Mouse (Mus musculus): Measurements from ENCODE around the gene Ppp1r3e.

- TF ChIP-seq MAZ (IDR thresholded peaks at IDR 0.05; ENCODE audit: low read depth, low read length) (no peak), RAD21 (IDR thresholded peaks at IDR 0.05; ENCODE audit: low read depth, low read length) (no peak), MAX (IDR thresholded peaks at IDR 0.05; ENCODE audit: low read length) (no peak), CTCF (conservative IDR thresholded peaks at IDR 0.05 in 1 of 2, IDR thresholded peaks at IDR 0.05 in 1 of 2; ENCODE audit: low read depth in 2 of 2, low read length in 2 of 2) (no peak), MAFK (IDR thresholded peaks at IDR 0.05; ENCODE audit: insufficient replicate concordance, low read length) (no peak), CHD1 (IDR thresholded peaks at IDR 0.05; ENCODE audit: low read depth, low read length) (no peak), HCFC1 (IDR thresholded peaks at IDR 0.05; ENCODE audit: low read depth, low read length) (no peak), JUND (conservative IDR thresholded peaks at IDR 0.05; ENCODE audit: low read depth, low read length) (no peak), ELF1 (IDR thresholded peaks at IDR 0.05; ENCODE audit: low read depth, low read length) (no peak), ZMIZ1 (IDR thresholded peaks at IDR 0.05; ENCODE audit: low read depth, low read length) (no peak), E2F4 (IDR thresholded peaks at IDR 0.05; ENCODE audit: insufficient replicate concordance, low read depth, low read length) (no peak)
These were observed 20.1 kb upstream of the Ppp1r3e start for GRCm38 (mm10) chr14:54897445-54897844.
